Mouse (Mus musculus): ENCODE data around the gene Gm10037.
"Not testable (repeated sequence)": the region's sequence is repeated elsewhere in the genome, so short reads cannot be mapped to it uniquely, and the experiment has no call there.

The Gm10037 gene

GRCm38 (mm10) chr13:67830911-67831336 lies at the start of gene Gm10037:
Gm10037 (plus strand) TSS chr13:67831106.
- no peak for DNase-seq (ENCODE audit: low spot score in 2 of 2)

GRCm38 (mm10) chr13:67791921-67792455 lies 38.9 kb upstream of the Gm10037 start:
- DNase-seq (ENCODE audit: low spot score in 2 of 2) = no peak

DNA sequence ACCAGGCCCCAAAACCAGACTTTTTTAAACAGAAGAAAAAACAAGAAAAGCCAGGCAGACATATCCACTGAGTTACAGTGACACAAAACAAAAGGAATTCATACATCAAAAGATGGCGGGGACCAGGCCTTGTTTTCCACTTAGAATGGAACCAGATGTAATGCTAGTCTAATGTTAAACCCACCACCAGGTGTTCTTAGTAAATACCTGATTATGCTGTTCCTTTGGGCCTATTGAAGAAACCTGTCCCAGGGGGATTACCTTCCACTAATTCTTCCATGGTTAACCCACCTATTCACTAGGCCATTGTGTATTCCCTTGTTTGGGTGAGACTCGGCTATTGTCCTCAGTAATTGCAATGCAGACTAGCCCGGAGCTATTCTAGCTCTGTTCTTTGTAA lies 32.3 kb upstream of the Gm10037 start:
- no peak for DNase-seq (ENCODE audit: low spot score in 2 of 2)

- DNase-seq (ENCODE audit: low spot score in 2 of 2) = not testable (repeated sequence)
Measured at GRCm38 (mm10) chr13:67799151-67799550, 31.8 kb upstream of the Gm10037 start.

DNA sequence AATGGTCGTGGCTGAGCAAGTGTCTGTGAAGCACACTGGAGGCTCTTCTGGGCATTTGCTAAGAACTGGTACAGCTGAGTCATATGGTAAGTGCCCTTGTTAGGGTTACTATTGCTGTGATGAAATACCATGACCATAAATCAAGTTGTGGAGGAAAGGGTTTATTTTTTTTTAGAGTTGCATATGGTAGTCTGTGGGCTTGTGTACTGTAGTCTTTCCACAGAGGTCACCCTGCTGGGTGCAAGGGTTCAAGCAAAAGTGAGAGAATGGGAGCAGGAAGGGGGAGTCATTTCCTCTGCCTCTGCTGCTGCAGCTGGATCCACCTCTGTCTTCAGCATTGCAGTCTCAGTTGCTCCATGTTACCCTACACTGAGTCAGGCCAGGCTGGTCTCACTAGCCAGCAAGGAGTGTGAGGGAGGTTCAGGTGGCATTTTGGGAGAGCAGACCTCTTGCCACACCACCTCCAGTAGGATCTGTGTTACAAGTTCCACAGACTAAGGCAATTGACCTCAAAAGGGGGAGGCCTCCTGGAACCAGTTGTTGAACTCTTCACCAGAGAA lies 19.2 kb upstream of the Gm10037 start:
- no peak for DNase-seq (ENCODE audit: low spot score in 2 of 2)

DNA sequence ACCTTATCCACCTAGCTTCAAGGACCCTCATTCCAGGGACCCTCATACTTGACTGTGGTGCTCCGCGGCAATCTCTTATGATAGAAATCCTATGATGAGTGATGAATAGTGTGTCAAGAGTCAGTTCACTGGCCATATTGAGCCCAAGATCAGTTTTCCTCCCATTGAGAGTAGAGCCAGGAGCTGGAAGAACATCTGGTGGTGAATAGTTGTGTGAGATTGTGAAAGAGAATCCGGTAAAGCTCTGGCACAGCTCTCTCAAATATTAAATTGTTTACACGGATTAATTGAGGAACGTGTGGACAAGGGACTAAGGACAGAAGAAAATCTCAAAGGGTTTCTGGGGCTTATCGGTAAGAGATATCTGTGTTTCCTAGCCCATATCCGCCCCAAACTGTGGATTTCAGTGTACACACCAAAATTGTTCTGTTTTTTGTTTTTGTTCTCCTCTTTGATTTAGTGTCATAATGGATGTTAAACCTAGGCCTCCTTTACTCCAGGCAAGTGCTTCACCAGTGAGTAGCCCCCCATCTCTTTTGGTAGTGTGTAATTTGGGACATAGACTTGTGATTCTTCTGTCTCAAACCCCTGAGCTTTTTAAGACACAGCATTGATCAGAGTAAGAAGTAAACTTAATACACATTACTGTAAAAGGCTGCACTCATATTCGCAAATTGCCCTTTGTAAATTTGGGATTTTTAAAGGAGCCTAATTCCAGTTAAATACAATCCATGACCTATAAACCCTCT lies 17.8 kb upstream of the Gm10037 start:
- DNase-seq (ENCODE audit: low spot score in 2 of 2) = no peak

- DNase-seq (ENCODE audit: low spot score in 2 of 2) = peak; percentile 58 to 75
Measured at GRCm38 (mm10) chr13:67813710-67814660, 16.9 kb upstream of the Gm10037 start, which contains the start of gene Zfp273. Zfp273 (plus strand) TSS chr13:67813740.

DNA sequence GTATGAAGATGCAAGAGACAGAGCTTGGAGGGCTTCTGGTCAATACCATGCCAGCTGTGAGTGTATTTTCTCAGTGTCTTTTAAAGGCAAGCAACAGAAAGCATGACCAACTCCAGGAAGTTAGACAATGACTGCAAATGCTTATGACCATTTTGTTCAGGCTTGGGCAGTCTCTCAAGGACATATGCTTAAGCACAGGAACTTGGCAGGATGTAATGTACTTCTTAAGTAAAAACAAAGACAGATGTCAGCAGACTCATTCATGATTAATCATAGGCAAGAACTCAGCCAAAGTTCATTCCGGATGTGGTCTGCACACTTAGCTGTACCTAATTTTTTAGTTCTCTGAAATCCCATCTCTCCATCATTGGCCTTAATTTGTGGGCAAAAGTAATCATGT lies 12.3 kb upstream of the Gm10037 start:
- DNase-seq (ENCODE audit: low spot score in 2 of 2) = no peak

DNA sequence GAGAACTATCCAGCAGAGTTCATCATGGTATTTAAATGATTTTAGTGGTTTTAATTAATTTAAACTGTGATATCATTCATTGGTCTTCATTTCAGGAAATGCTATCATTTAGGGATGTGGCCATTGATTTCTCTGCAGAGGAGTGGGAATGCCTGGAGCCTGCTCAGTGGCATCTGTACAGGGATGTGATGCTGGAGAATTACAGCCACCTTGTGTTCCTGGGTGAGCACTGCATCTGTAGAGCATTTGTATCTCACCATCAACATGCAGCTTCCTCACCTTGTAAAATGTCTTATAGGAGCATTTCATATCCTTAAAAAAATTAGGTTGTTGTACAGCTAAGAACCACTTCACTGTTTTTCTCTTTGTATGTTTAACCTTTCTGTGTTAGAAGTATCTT lies 2.2 kb downstream of the Gm10037 start:
- DNase-seq (ENCODE audit: low spot score in 2 of 2) = not testable (repeated sequence)

- DNase-seq (ENCODE audit: low spot score in 2 of 2) = no peak
Measured at GRCm38 (mm10) chr13:67843775-67844118, 12.8 kb downstream of the Gm10037 start.

DNA sequence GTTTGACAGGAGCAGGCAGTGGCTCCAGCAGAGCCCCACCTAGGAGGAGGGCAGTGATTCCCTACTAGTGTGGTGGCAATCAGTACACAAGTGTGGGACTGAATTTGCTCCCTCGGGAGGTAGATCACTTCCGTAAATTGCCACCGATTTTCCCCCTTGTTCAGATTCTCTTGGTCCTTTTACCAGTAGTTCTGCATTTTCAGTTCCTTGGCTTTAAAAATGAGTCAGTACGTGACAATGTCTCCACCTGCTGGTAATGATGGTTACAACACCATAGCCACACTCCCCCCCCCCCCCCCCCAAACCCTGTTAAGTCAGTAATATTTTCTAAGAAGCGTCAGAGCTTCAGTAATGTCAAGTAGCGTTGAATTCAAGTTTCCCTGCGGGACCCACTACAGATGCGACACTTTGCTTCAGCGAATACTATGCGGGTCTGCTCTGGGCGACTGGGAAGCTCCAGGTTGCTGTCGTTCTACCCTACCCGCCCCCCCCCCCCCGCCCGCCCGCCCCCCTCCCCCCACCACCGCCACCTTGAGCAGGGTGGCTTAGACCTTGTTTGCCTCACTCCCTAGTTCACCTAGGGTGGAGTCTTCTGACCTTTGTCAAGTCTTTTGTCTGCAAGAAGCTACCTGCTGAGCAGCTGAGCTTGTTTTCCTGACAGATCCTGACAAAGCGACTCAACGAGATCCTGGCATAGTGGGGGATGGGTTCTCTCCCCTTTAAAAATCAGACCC lies 13.4 kb downstream of the Gm10037 start:
- peak; percentile 32 to 70 for DNase-seq (ENCODE audit: low spot score in 2 of 2)

- no peak for DNase-seq (ENCODE audit: low spot score in 2 of 2)
Measured at GRCm38 (mm10) chr13:67844853-67845194, 13.9 kb downstream of the Gm10037 start.

DNA sequence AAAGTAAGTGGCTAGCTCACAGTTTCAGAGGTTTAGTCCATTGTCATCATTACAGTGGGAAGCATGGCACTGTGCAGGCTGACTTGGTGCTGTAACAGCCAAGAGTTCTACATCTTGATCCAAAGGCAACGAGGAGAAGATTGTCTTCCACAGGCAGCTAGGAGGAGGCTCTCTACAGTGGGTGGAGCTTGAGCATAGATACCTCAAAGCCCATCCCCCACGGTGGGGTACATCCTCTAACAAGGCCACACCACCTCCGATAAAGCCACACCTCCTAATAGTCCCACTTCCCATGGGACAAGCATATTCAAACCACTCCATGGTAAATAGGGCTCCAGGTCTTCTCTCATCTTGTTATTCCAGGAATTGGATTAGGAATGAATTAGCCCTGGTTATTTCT lies 19.5 kb downstream of the Gm10037 start:
- DNase-seq (ENCODE audit: low spot score in 2 of 2) = no peak

DNA sequence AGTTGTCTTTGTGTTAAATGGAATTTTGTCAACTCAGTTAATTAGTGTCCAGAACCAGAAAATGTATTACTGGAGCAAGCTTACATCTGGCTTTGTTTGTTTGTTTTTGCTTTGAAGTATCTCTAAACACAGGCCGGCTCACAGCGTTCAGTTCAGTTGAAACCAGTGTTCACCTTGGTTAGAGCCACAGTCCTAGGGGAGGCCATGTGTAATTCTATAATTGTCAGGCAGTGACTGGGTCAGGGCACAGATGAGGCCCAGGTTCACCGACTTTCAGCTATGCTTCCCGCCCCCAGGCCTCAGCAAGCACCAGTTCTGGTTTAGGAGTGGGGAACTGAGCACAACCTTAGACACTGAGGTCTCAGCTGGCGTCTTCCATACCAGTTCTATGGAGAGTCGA lies 22.2 kb downstream of the Gm10037 start:
- DNase-seq (ENCODE audit: low spot score in 2 of 2) = no peak

- DNase-seq (ENCODE audit: low spot score in 2 of 2) = no peak
Measured at GRCm38 (mm10) chr13:67853983-67854382, 23.1 kb downstream of the Gm10037 start.

DNA sequence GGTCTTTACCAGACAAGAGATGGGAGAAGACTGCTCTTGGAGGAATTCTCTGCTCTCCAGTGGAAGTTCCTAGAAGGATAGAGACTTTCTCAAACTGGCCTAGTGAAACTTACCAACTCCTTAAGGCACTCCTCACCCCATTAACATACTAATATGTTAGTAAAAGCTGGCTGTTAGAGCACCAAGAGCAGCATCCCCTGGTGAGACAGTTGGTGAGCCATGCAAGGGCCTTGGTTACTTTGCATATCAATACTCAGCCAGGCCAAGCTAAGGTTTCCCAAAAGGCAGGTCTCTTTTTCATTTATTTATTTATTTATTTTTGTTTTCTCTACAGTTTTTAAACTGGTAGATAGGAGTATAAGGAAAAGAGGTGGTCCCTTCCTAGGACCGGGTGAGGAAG lies 26.4 kb downstream of the Gm10037 start:
- no peak for DNase-seq (ENCODE audit: low spot score in 2 of 2)

DNA sequence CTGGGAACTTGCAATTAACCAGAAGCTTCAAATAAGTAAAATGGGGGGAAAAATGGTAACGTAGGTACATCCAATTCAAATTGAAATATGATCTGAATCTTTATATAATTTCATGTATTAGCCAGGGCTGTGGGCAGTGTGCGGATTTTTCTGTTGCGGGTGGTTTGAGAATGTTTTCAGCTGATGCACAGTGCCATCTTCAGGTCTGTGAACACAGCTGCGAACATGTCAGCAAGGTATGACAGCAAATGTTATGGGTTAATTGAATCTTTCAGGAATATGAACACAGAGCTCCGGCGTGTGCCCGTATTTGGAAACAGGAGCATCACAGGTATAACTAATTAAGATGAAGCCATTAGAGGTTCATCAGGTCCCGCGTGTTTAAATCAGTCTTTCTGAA lies 31.6 kb downstream of the Gm10037 start:
- DNase-seq (ENCODE audit: low spot score in 2 of 2) = no peak

GRCm38 (mm10) chr13:67863026-67863425 lies 32.1 kb downstream of the Gm10037 start, which contains the start of gene BC048507:
BC048507 (plus strand) TSS chr13:67863326.
- DNase-seq (ENCODE audit: low spot score in 2 of 2) = no peak

DNA sequence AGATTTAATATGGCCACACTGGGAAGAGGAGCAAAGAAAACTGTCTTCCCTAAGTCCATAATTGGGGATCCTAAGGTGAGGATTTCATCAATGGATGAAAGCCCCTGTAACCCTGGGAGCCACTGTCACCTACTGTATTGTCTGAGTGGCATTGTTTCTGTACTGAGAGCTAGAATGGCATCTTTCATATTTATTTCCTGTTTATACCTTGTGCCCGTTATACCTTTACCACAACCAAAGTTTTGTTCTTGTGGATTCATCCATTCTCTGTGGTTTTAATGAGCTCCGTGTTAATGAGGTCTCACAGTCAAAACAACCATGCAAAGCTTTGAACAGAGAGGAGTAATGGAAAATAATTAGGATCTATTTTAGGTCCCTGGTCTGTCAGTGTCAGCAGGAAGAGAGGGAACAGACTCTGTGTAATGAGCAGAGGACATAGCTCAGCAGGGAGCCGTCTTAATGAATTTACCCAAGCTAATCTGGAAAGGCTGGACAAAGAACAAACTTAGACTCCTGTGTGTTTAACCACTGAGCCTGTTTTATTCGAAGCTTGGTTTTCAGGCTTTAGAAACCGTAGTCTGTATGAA lies 34.0 kb downstream of the Gm10037 start:
- DNase-seq (ENCODE audit: low spot score in 2 of 2) = no peak

- no peak for DNase-seq (ENCODE audit: low spot score in 2 of 2)
Measured at GRCm38 (mm10) chr13:67867899-67868298, 37.0 kb downstream of the Gm10037 start.

- not testable (repeated sequence) for DNase-seq (ENCODE audit: low spot score in 2 of 2)
Measured at GRCm38 (mm10) chr13:67876049-67876698, 45.3 kb downstream of the Gm10037 start.
